Mouse (Mus musculus): ENCODE measurements at regions not wholly inside any gene's neighbourhood (a gene's known extent, or its start where the extent isn't known, plus 50 kb on each side); places are given as distances from the start of the nearest gene placed in this dataset.
"Not testable (repeated sequence)": the region's sequence is repeated elsewhere in the genome, so short reads cannot be mapped to it uniquely, and the experiment has no call there.

- DNase-seq (ENCODE audit: low spot score) = no peak
These were observed 247.0 kb upstream of the Klf6 start for GRCm38 (mm10) chr13:5614186-5614737.

DNA sequence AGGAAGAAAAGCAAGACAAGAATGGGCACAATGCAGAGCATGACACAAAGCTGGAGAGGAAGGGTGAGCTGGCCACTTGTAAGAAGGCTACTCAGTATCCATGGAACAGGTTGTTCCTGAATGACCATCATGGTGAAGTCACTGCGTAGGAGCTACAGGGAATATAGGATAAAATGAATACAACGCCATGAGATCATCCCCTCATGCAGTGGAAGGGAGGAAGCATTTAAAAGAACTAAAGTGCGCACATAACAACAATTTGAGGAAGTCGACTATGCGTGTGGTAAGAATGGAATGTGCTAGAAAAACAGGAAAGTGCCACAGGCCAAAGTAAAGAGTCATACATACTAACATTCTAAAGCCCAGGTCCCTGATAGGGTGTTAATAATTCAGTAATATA is 246.4 kb upstream of the Klf6 start:
- DNase-seq (ENCODE audit: low spot score) = no peak

GRCm38 (mm10) chr13:5615327-5615726 is 246.0 kb upstream of the Klf6 start:
- no peak for DNase-seq (ENCODE audit: low spot score)

GRCm38 (mm10) chr13:5628124-5628523 is 233.2 kb upstream of the Klf6 start:
- no peak for DNase-seq (ENCODE audit: low spot score)

DNA sequence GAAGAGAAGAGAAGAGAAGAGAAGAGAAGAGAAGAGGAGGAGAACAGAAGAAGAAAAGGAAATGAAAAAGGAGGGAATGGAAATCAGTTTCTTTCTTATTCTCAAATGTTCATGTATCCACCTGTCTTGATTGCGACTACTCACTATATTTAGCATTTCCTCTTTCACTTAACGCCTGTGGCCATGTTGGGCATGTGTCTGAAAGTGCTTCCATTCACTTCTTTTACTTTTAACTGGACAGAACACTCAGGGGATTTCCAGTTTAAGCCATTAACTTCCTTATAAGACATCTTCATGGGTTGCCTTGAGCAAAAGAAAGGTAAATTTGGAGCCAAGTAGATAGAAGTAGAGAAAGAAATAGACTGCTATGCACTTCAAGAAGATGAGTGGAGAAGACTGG is 226.3 kb upstream of the Klf6 start:
- no peak for DNase-seq (ENCODE audit: low spot score)

DNA sequence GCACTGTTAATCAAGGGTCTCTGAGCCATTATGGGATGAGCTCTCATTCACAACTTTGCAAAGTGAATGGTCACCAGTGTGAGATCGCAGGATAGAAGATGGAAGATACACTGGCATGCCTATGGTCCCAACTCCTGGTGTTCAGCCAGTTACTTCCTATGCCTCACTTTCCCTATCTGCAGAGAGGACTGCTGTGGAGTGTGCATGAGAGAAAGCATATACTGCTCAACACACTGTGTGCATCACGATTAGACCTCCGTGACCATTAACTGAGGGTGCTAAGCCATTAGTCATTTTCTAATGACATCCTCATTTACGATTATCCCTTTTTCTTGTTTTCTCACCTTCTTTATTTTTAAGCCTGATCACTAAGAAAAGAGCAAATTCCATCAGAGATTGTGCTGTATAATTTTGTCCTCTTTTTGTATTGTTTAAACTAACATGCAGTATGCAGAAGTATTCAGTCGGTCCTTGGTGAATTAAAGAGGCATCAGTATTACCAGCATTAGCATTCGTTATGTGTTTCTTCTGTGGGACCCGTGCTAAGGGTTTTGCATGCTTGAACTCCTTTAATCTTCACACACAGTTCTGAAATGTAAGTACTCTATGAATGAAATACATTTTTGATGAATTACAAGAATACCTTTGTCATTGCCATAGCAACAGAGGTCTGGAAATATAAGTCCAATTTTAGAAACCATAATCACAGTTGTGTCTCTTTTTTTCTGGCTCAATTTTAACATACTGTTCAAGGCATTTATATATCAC is 219.4 kb upstream of the Klf6 start:
- no peak for DNase-seq (ENCODE audit: low spot score)

- DNase-seq (ENCODE audit: low spot score) = no peak
These were observed 213.0 kb upstream of the Klf6 start for GRCm38 (mm10) chr13:5648276-5648675.

- DNase-seq (ENCODE audit: low spot score) = no peak
These were observed 203.7 kb upstream of the Klf6 start for GRCm38 (mm10) chr13:5657556-5657955.

GRCm38 (mm10) chr13:5666235-5667007 is 194.9 kb upstream of the Klf6 start:
- no peak for DNase-seq (ENCODE audit: low spot score)

- no peak for DNase-seq (ENCODE audit: low spot score)
These were observed 185.6 kb upstream of the Klf6 start for GRCm38 (mm10) chr13:5675668-5676067.

DNA sequence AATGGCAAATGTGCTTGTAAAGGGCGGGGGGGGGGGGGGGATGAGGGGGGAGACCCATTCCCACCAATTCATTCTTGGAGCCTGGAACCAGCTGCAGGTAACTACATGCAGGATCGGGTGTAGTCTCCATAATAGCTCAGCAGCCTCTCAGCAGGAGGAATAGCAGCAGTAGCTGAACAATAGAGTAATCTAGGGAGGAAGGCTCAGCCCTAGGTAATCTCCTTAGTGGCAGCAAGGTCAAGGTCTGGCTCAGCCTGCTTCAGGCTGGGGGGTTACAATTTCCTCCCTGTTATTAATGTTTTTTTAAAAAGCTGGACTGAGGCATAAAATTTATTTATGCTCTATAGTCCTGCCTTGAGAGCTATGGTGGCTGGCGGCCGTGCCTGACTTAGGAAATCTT is 171.2 kb upstream of the Klf6 start:
- DNase-seq (ENCODE audit: low spot score) = no peak

DNA sequence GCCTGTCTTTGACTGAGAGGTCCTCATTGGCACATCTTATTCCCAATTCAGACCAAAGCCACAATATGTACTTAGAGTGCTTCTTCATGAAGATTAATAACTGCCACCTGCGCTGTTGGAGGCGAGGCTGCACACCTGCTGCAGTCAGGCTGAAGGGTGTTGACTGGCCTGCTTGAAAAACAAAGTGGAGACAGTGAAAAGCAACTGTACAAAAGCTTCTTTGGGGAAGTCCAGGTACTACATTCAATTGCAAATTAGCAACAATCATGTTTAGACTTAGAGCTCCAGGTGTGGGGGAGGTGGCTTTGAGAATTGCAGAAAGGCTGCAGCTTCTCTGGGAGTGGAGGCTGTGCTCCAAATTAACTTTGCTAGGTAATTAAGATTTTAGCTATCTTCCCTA is 170.6 kb upstream of the Klf6 start:
- DNase-seq (ENCODE audit: low spot score) = not testable (repeated sequence)

GRCm38 (mm10) chr13:5694626-5695025 is 166.7 kb upstream of the Klf6 start:
- DNase-seq (ENCODE audit: low spot score) = no peak

DNA sequence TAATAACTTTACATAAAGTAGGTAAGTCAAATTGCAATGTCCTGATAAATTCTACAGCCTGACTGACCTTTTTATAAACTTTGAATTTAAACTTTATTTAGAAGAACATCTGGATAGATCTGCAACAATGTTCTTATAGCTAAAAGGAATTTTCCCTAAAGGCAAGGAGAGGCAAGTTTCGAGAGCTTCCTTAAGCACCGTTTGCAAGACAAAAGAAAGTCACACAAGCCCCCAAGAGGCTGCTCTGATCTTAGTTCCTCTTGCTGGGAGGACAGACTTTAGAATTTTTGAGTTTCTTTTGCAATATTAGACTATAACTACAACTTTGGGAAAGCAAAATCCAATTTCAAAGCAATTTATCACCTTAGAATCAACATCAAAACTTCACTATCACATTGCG is 165.7 kb upstream of the Klf6 start:
- DNase-seq (ENCODE audit: low spot score) = not testable (repeated sequence)

DNA sequence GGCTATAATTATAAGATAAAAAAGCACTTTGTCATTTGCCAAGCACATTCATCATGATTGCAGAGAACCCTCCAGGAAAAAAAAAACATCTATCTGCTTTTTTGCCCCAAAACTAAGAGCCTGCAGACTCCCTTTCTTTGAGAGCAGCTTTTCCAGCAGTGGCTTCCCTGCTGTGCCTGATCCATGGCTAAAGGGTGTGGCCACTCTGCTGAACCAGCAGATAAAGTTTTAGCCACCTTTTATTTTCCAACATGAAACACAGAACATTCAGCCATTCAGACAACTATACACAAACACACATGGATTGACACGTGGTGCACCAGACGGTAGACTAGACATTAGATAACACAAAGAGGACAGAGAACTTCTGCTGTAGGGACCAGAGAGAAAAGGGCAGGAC is 164.9 kb upstream of the Klf6 start:
- no peak for DNase-seq (ENCODE audit: low spot score)

DNA sequence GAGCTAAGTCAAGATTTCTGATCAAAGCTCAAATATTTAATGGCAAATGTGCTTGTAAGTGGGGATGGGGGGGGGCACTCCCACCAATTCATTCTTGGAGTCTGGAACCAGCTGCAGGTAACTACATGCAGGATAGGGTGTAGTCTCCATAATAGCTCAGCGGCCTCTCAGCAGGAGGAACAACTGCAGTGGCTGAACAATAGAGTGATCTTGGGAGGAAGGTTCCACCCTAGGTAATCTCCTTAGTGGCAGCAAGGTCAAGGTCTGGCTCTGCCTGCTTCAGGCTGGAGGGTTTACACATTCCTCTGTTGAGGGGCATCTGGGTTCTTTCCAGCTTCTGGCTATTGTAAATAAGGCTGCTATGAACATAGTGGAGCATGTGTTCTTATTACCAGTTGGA is 164.0 kb upstream of the Klf6 start:
- DNase-seq (ENCODE audit: low spot score) = not testable (repeated sequence)

- DNase-seq (ENCODE audit: low spot score) = no peak
These were observed 159.2 kb upstream of the Klf6 start for GRCm38 (mm10) chr13:5702071-5702470.

GRCm38 (mm10) chr13:5704991-5705390 is 156.3 kb upstream of the Klf6 start:
- no peak for DNase-seq (ENCODE audit: low spot score)

- DNase-seq (ENCODE audit: low spot score) = no peak
These were observed 149.6 kb upstream of the Klf6 start for GRCm38 (mm10) chr13:5711646-5712045.

- DNase-seq (ENCODE audit: low spot score) = no peak
These were observed 148.0 kb upstream of the Klf6 start for GRCm38 (mm10) chr13:5713195-5713863.

- DNase-seq (ENCODE audit: low spot score) = peak; percentile 13
These were observed 147.1 kb upstream of the Klf6 start for GRCm38 (mm10) chr13:5714191-5714591.

- no peak for DNase-seq (ENCODE audit: low spot score)
These were observed 146.5 kb upstream of the Klf6 start for GRCm38 (mm10) chr13:5714793-5715192.

DNA sequence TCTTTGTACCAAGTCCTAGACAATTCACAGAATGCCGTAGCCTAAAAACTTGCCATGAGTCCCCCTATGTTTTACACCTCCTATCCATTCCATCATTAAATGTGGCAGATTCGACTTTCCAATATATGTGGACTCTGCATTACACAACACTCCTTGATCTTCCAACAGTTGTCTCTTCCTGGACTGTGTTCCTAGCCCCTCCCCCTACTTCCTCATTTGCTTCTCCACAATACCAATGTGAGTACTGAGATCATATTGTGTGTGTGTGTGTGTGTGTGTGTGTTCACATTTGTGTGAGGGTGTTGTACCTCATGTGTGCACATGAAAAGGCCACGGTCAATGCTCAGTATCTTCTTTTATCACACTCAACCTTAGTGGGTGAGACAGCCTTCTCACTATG is 144.5 kb upstream of the Klf6 start:
- DNase-seq (ENCODE audit: low spot score) = no peak
